Mouse (Mus musculus) forebrain, embryonic 10.5 days (tissue): Measurements from ENCODE around the gene Slc25a45. TPM values are rescaled to one million over a fixed set of nuclear protein-coding genes. Genes with fewer than 3 reads are reported as not detected.

ENCODE experiments used
- DNase-seq: peaks from one replicate; pipeline ENCODE4 v3.0.0-alpha.2; 2017; ENCODE audit warnings: low spot score; ENCODE audit errors: extremely low spot score
- H3K27ac ChIP-seq: fragments of 300-500 bp; sonication (generic); 2 replicates; pipeline ENCODE4 v1.5.1; 2016; ENCODE audit warnings: mild to moderate bottlenecking
- H3K27me3 ChIP-seq: fragments of 300-500 bp; sonication (generic); 2 replicates; pipeline ENCODE4 v1.6.1; 2016; ENCODE audit warnings: mild to moderate bottlenecking; ENCODE audit not compliant: poor library complexity, severe bottlenecking
- H3K36me3 ChIP-seq: fragments of 300-500 bp; sonication (generic); replicated peaks from 2 replicates; pipeline ENCODE4 v1.6.1; 2016; ENCODE audit warnings: mild to moderate bottlenecking, moderate library complexity
- H3K4me1 ChIP-seq: fragments of 300-500 bp; sonication (generic); 2 replicates; pipeline ENCODE4 v1.6.1; 2016
- H3K4me3 ChIP-seq: fragments of 300-500 bp; sonication (generic); 2 replicates; pipeline ENCODE4 v1.5.1; 2016; ENCODE audit warnings: mild to moderate bottlenecking, moderate library complexity
- H3K9me3 ChIP-seq: fragments of 300-500 bp; sonication (generic); 2 replicates; pipeline ENCODE4 v1.6.1; 2016; ENCODE audit warnings: mild to moderate bottlenecking, moderate library complexity
- WGBS: fragments of 180-500 bp; shearing (Covaris S2); methylation state at CpG from one replicate; pipeline ENCODE4 v1.1.7; 2016; 5-methylcytosine and 5-hydroxymethylcytosine counted together
- polyA plus RNA-seq: library from polyadenylated mRNA; unstranded; fragments of >200 nt; fragmentation: Nextera tagmentation; extraction: Ambion mirVana; gene quantifications from 2 replicates; pipeline ENCODE4 v1.2.1, GENCODE M21; 2016

The Slc25a45 gene
- 1.5 and 2.0 TPM in 2 replicates for polyA plus RNA-seq

DNA sequence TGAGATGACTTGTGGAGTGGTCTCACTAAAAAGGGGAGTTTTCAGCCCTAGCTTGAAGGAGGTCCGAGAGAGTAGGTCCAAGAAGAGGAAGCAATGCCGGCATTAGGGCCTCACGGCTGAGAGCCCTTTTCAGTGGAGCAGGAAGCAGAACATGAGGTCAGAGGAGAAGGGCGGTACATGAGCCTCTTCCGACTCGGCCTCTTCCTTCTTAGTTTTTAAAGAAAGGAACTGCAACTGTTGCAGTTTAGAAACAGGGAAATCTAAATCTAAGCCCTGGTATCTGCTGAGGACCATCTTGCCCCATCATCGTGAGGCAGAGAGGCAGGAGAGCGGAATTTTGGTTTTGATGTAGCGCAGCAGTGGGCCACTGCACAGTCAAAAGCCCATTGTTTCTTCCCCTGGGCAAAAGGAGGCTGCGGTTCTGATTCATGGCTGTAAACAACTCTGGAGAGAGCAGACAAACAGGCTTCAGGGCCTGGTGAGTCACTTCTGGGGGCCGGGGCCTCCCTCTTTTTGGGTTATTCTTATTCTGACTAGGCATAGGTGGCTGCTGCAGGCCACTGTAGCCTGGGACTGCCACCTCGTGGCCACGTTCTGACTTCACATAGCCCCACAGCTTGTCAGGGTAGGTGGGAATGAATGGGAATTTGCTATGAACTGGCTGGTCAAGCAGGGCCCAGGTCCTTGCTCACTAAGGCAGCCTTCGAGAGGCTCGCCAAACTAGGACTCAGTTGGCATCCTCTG lies at the start of gene Slc25a45:
Slc25a45 (plus strand) TSS at position 191 of the 744 bp plus-strand sequence.
- DNase-seq: peak; percentile 65
- H3K27ac ChIP-seq: peak within 1 kb of the TSS; percentile 73
- H3K36me3 ChIP-seq: peaks cover 5% of the 10 kb centered on the region
- H3K27me3 ChIP-seq: no peaks in the 10 kb centered on the region
- H3K4me1 ChIP-seq: peaks cover 43% of the 10 kb centered on the region
- peak within 1 kb of the TSS; percentile 25; the same call in 1 of the 2 replicates for H3K4me3 ChIP-seq
- WGBS: 53% methylated on average over 15 of the region's 15 CpGs
- H3K9me3 ChIP-seq: no peaks in the 10 kb centered on the region

DNA sequence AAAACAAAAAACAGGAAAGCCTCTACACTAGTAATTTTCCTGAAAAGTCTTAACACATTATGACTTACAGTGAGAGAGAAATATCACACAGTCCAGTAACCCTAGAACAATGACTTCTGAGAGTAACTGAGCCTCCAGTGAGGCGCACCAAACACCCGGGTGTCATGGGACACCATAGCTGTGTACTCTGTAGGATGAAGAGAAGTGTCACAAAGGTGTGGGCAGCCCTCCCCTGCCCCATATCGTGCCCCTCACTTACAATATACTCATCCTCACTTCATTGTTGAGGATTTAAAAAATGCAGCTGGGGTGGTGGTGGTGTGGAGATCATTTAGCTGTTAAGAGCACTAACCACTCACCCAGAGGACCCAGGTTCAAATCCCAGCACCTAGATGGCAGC lies 49.5 kb upstream of the Slc25a45 start:
- DNase-seq: no peak
- Histone ChIP-seq H3K36me3 (no peaks in the 10 kb centered on the region), H3K9me3 (no peaks in the 10 kb centered on the region), H3K4me3 (no peak overlapping the region), H3K27ac (no peak overlapping the region), H3K4me1 (peaks cover 32% of the 10 kb centered on the region), H3K27me3 (peaks cover 19% of the 10 kb centered on the region)
- WGBS: 88% methylated on average over 3 of the region's 3 CpGs

DNA sequence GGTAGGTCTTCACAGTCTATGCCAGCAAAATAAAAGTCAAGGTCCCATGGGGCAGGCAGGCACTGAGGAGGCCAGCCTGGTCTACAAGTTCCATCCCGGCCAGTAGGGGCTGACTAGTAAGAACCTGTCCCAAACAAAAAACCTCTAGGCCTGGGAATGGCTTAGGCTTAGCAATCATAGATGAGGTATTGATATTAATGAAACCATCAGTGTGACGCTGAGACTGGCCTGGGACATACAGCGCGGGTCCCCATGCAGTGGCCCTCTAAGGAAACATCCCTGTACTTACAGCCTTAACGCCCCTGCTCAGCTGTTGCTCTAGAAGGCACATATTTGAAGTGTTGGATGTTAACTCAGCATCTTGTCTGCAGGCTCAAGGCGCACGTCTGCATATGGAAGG lies 48.7 kb upstream of the Slc25a45 start:
- Histone ChIP-seq H3K27me3 (peaks cover 14% of the 10 kb centered on the region), H3K36me3 (no peaks in the 10 kb centered on the region), H3K4me1 (peaks cover 26% of the 10 kb centered on the region), H3K27ac (no peak overlapping the region), H3K9me3 (no peaks in the 10 kb centered on the region), H3K4me3 (no peak overlapping the region)
- DNase-seq: no peak
- WGBS: 91% methylated on average over 7 of the region's 7 CpGs

DNA sequence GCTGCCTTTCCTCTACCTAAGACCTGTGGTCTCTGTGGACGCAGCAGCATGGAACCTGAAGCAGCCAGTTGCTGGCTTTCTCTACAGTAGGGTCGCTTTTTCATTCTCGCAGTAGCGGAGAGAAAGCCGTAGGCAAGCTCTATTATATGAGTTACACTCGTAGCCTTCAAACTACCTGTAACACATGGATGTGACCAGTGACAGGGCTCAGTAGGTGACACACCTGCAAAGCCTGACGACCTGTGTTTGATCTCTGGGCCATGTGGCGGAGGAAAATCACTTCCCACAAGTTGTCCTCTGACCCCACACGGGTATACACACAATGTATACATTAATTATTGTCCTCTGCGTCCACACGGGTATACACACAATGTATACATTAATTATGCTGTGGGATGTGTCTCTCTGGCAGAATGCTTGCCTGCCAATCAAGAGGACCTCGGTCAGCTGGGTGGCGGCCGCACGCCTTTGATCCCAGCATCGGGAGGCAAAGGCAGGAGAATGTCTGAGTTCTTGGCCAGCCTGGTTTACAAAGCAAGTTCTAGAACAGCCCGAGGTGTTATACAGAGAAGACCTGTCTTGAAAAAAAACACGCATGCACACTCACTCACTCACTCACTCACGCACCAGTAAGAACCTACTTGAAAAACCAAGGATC lies 47.5 kb upstream of the Slc25a45 start:
- Histone ChIP-seq H3K27ac (no peak overlapping the region), H3K4me1 (peaks cover 18% of the 10 kb centered on the region; the same call in 1 of the 2 replicates), H3K27me3 (peaks cover 2% of the 10 kb centered on the region; the same call in 1 of the 2 replicates), H3K4me3 (no peak overlapping the region), H3K9me3 (no peaks in the 10 kb centered on the region), H3K36me3 (no peaks in the 10 kb centered on the region)
- no peak for DNase-seq
- WGBS: 89% methylated on average over 19 of the region's 19 CpGs

DNA sequence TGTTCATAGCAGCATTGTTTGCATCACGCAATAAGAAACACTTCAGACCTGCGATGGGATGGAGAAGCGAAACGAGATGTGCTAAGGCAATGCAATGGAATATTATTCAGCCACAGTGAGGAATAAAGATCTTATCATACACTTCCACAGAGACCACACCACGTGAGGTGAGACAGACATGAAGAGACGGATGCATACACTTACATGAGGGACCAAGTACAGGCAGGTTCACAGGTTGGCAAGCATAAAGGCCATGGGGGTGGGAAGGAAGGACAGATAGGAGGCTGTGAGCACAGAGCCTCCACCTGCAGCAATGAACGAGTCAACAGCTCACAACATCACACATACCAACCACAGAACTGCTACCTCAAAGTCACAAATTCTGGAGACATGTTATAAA lies 46.8 kb upstream of the Slc25a45 start:
- DNase-seq: no peak

DNA sequence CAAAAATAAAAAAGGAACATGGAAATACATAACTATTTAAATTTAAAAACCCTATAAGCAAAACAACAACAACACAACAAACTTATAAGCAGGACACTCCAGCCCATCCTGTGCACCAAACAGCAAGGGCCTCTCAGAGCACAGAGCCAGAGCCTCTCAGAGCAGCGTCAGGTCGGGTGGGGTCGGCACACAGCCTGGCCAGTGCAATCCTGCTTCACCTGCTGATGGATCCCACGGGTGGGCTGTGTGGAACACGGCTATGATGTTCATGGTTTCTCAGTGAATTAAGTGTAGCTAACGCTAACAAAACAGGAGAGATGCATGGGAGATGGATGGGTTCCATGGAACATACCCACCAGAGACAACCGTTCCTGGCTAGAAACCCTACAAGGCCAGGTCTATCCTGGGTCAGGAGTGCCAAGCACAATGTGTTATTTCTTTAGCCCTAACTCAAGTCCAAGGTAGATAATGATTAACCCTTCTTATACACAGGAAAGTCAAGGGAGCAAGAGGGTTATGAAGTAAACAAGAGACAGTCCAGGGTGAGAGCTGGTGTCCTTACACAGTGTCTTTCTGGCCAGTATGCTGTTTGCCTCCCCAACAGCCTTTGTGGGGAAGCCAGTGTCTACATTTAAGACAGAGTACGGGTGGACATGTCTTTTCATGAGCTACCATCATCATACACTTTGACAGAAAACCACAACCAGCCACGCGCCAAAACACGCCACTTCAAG lies 46.2 kb upstream of the Slc25a45 start:
- Histone ChIP-seq H3K36me3 (no peaks in the 10 kb centered on the region), H3K4me1 (peaks cover 15% of the 10 kb centered on the region; the same call in 1 of the 2 replicates), H3K27ac (no peak overlapping the region), H3K9me3 (no peaks in the 10 kb centered on the region), H3K4me3 (no peak overlapping the region), H3K27me3 (no peaks in the 10 kb centered on the region)
- no peak for DNase-seq
- whole genome bisulfite sequencing: 92% methylated on average over 11 of the region's 11 CpGs

More for the DNA sequence above, 46.8 kb upstream of the Slc25a45 start:
- peaks cover 15% of the 10 kb centered on the region; the same call in 1 of the 2 replicates for H3K4me1 ChIP-seq
- H3K9me3 ChIP-seq: no peaks in the 10 kb centered on the region
- H3K36me3 ChIP-seq: no peaks in the 10 kb centered on the region
- no peak overlapping the region for H3K27ac ChIP-seq
- WGBS: 93% methylated on average over 7 of the region's 7 CpGs
- H3K4me3 ChIP-seq: no peak overlapping the region
- H3K27me3 ChIP-seq: no peaks in the 10 kb centered on the region

DNA sequence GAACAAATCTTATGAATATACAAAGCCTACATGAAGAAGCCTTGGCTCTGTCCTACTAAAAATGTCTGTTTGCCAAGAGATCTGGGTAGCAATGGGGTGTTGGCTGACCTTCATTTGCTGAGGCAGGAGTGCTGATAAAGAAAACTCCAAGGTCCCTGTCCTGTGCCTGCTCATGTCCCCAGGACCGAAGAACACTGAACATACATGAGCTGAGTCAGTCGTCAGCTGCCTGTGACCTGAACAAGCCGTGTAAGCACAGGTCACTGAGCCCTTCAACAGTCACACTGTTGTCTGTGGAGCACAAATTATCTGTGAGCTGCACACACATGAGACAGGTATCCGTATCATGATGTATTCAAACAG lies 45.7 kb upstream of the Slc25a45 start:
- Histone ChIP-seq H3K27ac (no peak overlapping the region), H3K27me3 (no peaks in the 10 kb centered on the region), H3K4me3 (no peak overlapping the region), H3K4me1 (peaks cover 16% of the 10 kb centered on the region), H3K9me3 (no peaks in the 10 kb centered on the region), H3K36me3 (no peaks in the 10 kb centered on the region)
- WGBS: 94% methylated on average over 4 of the region's 4 CpGs
- DNase-seq: no peak

DNA sequence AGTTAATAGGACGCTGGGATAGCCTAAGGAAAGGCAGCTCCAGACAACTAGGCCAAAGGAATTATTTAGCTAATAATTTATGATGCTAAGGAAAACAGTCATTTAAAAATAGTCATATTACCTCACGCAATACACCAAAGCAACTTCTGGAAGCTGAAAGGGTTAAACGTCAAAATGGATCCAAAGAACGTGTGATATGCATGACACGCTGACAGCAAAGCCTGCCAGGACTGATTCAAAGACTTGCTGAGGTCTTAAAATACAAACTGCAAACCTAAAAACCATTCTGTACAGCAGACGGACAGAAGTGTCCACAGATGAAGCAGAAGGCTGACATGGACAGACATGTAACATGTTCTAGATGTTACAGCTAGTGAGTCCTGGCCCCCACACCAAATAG lies 45.3 kb upstream of the Slc25a45 start:
- H3K36me3 ChIP-seq: no peaks in the 10 kb centered on the region
- no peak overlapping the region for H3K4me3 ChIP-seq
- DNase-seq: no peak
- no peaks in the 10 kb centered on the region for H3K9me3 ChIP-seq
- WGBS: 89% methylated on average over 6 of the region's 6 CpGs
- no peak overlapping the region for H3K27ac ChIP-seq
- no peaks in the 10 kb centered on the region for H3K27me3 ChIP-seq
- peaks cover 16% of the 10 kb centered on the region for H3K4me1 ChIP-seq

DNA sequence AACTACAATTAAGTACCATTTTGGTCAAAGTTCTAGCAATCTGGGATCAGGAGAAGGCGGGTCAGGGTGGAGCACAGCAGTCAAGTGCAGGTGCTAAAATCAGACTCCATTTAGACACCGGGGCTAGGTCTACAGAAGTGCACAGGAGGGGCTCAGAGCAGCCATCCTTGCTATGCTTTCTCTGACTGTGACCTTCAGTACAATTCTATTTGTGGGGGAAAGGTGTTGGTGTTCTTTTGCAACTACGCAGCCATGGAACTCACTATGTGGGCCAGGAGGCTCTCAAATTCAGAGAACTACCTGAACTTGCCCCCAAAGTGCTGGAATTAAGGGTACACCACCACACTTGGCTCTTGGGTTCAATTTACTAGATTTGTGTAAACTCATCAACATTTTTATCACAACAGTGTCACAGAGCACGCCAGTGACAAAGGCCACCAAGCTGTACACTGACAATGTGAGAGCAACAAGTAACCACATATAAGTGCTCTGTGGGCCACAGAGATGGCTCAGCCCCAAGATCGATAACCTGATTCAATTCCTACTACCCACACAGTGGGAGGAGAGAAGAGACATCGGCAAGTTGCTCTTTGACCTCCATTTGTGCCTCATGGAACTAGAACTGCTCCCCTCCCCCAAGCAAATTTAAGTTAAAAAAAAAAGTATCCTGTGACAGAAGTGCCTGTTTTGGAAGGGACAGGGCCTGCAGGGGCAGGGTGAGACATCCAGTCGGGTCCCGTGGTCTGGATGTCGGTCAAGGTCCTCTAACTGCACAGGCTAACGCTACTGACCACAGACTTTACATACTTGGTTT lies 44.1 kb upstream of the Slc25a45 start:
- Histone ChIP-seq H3K36me3 (no peaks in the 10 kb centered on the region), H3K27me3 (no peaks in the 10 kb centered on the region), H3K27ac (no peak overlapping the region), H3K9me3 (no peaks in the 10 kb centered on the region), H3K4me3 (no peak overlapping the region), H3K4me1 (peaks cover 20% of the 10 kb centered on the region)
- WGBS: 92% methylated on average over 10 of the region's 10 CpGs
- DNase-seq: no peak

DNA sequence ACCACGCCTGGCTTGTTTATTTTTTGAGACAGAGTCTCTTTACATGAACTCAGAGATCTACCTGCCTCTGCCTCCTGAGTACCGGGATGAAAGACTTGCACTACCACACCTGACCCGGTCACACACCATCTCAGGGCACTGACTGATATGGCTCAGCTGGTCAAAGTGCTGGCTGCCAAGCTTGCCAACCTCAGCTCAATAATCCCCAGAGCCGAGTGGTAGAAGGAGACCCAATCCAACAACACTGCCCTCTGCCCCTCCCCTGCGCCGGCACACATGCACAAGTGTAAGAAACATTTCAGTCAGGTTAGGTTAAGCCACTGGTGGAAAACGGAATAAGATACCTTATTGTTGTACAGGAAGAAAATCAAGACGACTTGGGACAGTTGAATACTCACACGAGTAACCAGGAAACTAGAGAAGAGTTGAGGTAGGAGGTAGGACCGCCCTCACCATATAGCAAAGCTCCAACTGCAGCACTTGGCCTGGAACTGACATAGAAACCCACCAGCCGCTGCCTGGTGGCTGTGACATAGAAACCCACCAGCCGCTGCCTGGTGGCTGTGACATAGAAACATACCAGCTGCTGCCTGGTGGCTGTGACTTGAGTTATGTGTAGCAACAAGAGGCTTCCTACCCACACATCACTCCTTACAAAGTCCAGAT lies 43.2 kb upstream of the Slc25a45 start:
- H3K27ac ChIP-seq: no peak overlapping the region
- H3K4me3 ChIP-seq: no peak overlapping the region
- H3K4me1 ChIP-seq: peaks cover 20% of the 10 kb centered on the region
- 93% methylated on average over 12 of the region's 12 CpGs for WGBS
- H3K27me3 ChIP-seq: no peaks in the 10 kb centered on the region
- no peaks in the 10 kb centered on the region for H3K36me3 ChIP-seq
- DNase-seq: no peak
- no peaks in the 10 kb centered on the region for H3K9me3 ChIP-seq

DNA sequence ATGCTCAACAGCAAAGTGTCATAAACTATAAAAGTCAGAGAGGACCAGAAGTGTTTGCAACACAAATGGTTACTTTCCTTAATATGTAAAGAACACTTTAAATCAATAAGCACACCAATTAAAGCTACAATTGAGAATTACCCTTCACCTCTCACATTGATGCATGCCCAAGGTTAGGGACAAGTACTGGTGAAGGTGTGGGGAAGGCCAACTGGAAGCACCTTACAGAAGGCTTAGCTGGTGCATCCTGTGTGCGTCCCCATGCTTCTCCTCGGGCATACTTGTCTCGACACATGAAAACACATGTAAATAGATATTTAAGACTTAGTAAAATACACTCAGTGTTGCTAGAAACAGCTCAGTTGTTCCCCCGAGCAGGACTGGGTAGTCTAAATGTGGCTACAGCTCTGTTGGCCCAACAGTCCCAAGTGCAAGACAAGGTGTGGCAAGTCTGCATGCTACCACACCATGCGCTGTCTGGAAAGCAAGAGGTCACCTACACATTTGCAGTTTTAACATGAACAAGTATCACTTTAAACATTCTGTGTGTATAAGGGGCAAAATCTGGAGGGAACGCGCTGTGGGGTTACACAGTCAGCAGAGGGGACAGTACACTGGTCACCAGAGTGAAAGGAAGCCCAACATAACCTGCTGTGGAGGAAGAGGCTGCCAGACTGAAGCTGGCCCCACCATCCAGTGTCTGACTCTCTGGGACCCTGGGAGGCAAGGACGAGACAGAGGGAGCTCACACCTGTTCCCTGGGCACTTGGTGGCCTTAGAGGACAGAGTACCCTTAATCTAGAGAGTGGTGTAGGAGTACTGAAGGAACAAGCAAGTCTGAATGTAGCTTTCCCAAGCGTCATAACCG lies 42.3 kb upstream of the Slc25a45 start:
- peaks cover 12% of the 10 kb centered on the region for H3K4me1 ChIP-seq
- WGBS: 91% methylated on average over 10 of the region's 10 CpGs
- H3K27ac ChIP-seq: no peak overlapping the region
- H3K4me3 ChIP-seq: no peak overlapping the region
- H3K27me3 ChIP-seq: no peaks in the 10 kb centered on the region
- no peaks in the 10 kb centered on the region for H3K36me3 ChIP-seq
- no peak for DNase-seq
- no peaks in the 10 kb centered on the region for H3K9me3 ChIP-seq
